Mouse (Mus musculus): ENCODE measurements around the gene Irf2bp1.

Irf2bp1 gene

GRCm38 (mm10) chr7:19028067-19028466, 24.2 kb downstream of the Irf2bp1 start:
- in situ Hi-C loops (cut with MseI, MboI): no loop called here

- in situ Hi-C loops (cut with MseI, MboI): no loop called here
Measured at GRCm38 (mm10) chr7:19029084-19029653, 25.3 kb downstream of the Irf2bp1 start.

GRCm38 (mm10) chr7:19031641-19032040, 27.8 kb downstream of the Irf2bp1 start:
- in situ Hi-C loops (cut with MseI, MboI): no loop called here

- in situ Hi-C loops (cut with MseI, MboI): no loop called here
Measured at GRCm38 (mm10) chr7:19044616-19045015, 40.8 kb downstream of the Irf2bp1 start.

- in situ Hi-C loops (cut with MseI, MboI): no loop called here
Measured at GRCm38 (mm10) chr7:19046286-19047069, 42.6 kb downstream of the Irf2bp1 start.

- in situ Hi-C loops (cut with MseI, MboI): no loop called here
Measured at GRCm38 (mm10) chr7:19048006-19048527, 44.2 kb downstream of the Irf2bp1 start.

GRCm38 (mm10) chr7:19049252-19049651, 45.4 kb downstream of the Irf2bp1 start:
- in situ Hi-C loops (cut with MseI, MboI): no loop called here

GRCm38 (mm10) chr7:19050172-19050571, 46.3 kb downstream of the Irf2bp1 start:
- in situ Hi-C loops (cut with MseI, MboI): no loop called here

GRCm38 (mm10) chr7:19051161-19051560, 47.3 kb downstream of the Irf2bp1 start:
- in situ Hi-C loops (cut with MseI, MboI): no loop called here

- in situ Hi-C loops (cut with MseI, MboI): no loop called here
Measured at GRCm38 (mm10) chr7:19052345-19053135, 48.7 kb downstream of the Irf2bp1 start.

- in situ Hi-C loops (cut with MseI, MboI): no loop called here
Measured at GRCm38 (mm10) chr7:19053136-19053532, 49.3 kb downstream of the Irf2bp1 start.

GRCm38 (mm10) chr7:19054047-19054776, 50.4 kb downstream of the Irf2bp1 start, which contains the start of gene Rsph6a:
Gene Rsph6a (plus strand): TSS chr7:19054690.
- in situ Hi-C loops (cut with MseI, MboI): no loop called here

GRCm38 (mm10) chr7:19054777-19055076, 50.9 kb downstream of the Irf2bp1 start:
- in situ Hi-C loops (cut with MseI, MboI): no loop called here

GRCm38 (mm10) chr7:19055108-19055507, 51.3 kb downstream of the Irf2bp1 start:
- in situ Hi-C loops (cut with MseI, MboI): no loop called here
